Comparison of ENCODE assay signal across 13 mouse cellular contexts in the genomic region with DNA sequence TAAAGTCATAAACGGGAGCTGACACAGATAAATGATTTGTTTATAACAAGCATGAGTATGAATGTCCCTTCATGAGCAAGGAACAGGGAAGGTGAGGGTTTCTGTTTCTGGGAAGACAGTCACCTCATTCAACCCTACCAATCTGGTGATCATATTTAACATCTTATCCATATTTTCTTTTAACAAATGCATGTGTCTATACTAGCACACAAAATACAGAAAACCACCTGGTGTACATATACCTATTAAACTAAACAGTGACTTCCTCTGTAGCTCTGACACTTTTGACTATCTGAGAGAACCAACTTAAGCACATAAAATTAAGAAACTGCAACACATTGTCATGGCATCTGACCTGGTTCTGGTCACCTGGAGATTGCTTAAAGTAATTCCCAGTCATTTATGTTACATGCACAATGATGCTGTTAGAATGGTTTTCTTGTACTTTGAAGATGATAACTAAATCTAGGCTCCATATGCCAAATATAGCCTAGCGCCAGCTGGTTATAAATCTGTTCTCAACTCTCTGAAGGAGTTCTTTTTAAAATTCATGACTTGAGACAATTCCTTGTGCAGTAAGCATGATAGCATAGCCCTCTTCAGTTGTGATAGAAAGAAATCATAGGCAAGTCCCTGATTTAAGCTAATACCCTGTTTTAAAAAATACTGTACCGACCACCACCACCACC.
DNase-seq lines count a peak whose midpoint lies in the region.
"Had no signal": no experiment of that assay in that cellular context is flagged by ENCODE, and none has a peak within 500 bp of the region (broad histone marks: within the 10 kb centered on the region; RNA-seq: fewer than 3 reads in every experiment).

No protein-coding gene starts in this region.

- intact Hi-C loops in left cerebral cortex, postnatal 4 days (cut with DNase I) = no loop called here
- intact Hi-C loops in heart, postnatal 14 days (cut with DNase I) = no loop called here

- peak; percentile 70 for DNase-seq in left cerebral cortex, adult 11 months (ENCODE audit: low spot score)
- DNase-seq in left cerebral cortex, postnatal 4 days = no peak
- DNase-seq in frontal cortex, adult 2 months (ENCODE audit: extremely low spot score in 1 of 2, low spot score in 1 of 2) = peak; percentile 73 to 87
- peak; percentile 56 to 61 for DNase-seq in left cerebral cortex, adult 18-20 months (ENCODE audit: low spot score in 2 of 2)
- DNase-seq in right cerebral cortex, postnatal 25 days = peak; percentile 36
- no peak for DNase-seq in heart, postnatal 14 days
- no peak for DNase-seq in urinary bladder, postnatal 10 days (ENCODE audit: low spot score)
- DNase-seq in kidney, adult 18-20 months = no peak
- DNase-seq: adrenal gland, adult 8-10 months; cerebellum, postnatal 36 days; gastrocnemius, postnatal 14 days; lung, adult 2 months; thymus, postnatal 14 days had no signal

Comparison
In these comparisons a context has a peak if more than half of its experiments do, and no peak if none do; other contexts are left out.
1. DNase-seq: peak in left cerebral cortex, adult 11 months (single experiment), frontal cortex, adult 2 months (2 of 2), left cerebral cortex, adult 18-20 months (2 of 2) and right cerebral cortex, postnatal 25 days (single experiment); none in left cerebral cortex, postnatal 4 days (single experiment), heart, postnatal 14 days (0 of 2), urinary bladder, postnatal 10 days (single experiment) and kidney, adult 18-20 months (single experiment).